Mouse (Mus musculus) liver, postnatal 0 days (tissue): ENCODE results near the gene Wwox.

ENCODE experiments used
- CTCF ChIP-seq: sonication (generic); IDR thresholded peaks from 2 replicates; pipeline ENCODE4 v1.5.1; 2016; ENCODE audit warnings: antibody characterized with exemption, low read depth
- EP300 ChIP-seq: IDR thresholded peaks from 2 replicates; pipeline ENCODE4 v1.6.1; 2016; ENCODE audit warnings: antibody characterized with exemption, low read depth, mild to moderate bottlenecking

DNA sequence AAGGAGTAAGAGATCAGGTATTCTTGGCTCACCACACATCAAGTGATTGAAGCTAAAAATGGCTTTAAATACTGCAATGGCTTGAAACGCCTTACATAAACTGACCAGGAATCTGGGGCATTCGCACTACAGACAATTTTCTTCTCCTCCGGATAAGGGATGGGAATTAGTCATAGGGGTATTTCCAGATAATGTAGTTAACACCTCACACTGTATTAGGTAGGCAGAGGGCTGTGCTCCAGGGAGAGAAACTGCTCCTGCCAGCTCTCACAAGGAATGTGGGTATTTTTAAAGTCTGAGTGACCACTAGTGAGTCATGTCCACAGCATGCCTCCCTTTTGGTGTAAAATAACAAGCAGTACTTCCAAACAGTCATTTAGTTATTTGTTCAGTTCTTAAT lies 894.5 kb downstream of the Wwox start:
- no peak for TF ChIP-seq EP300
- TF ChIP-seq CTCF: no peak
